Mouse (Mus musculus): Measurements from ENCODE around the gene S1pr2. TPM values are rescaled to one million over a fixed set of nuclear protein-coding genes. Genes with fewer than 3 reads are reported as not detected.

Gene S1pr2
- polyA plus RNA-seq, 1 experiment = 1.4 TPM

GRCm38 (mm10) chr9:21007313-21007952 lies 30.9 kb upstream of the S1pr2 start:
- no peak for TF ChIP-seq GATA1 (IDR thresholded peaks at IDR 0.05; ENCODE audit: low read length)

- TF ChIP-seq GATA1 (IDR thresholded peaks at IDR 0.05; ENCODE audit: low read length) = no peak
Measured at GRCm38 (mm10) chr9:21002627-21003551, 26.3 kb upstream of the S1pr2 start, which contains the start of gene Mrpl4. Gene Mrpl4, plus strand, starts transcription at chr9:21002738.

- TF ChIP-seq GATA1 (IDR thresholded peaks at IDR 0.05; ENCODE audit: low read length) = no peak
Measured at GRCm38 (mm10) chr9:21002270-21002626, 25.7 kb upstream of the S1pr2 start.

GRCm38 (mm10) chr9:21001651-21002200 lies 25.1 kb upstream of the S1pr2 start:
- TF ChIP-seq GATA1 (IDR thresholded peaks at IDR 0.05; ENCODE audit: low read length) = no peak

- no peak for TF ChIP-seq GATA1 (IDR thresholded peaks at IDR 0.05; ENCODE audit: low read length)
Measured at GRCm38 (mm10) chr9:21000811-21001210, 24.2 kb upstream of the S1pr2 start.

- TF ChIP-seq GATA1 (IDR thresholded peaks at IDR 0.05; ENCODE audit: low read length) = no peak
Measured at GRCm38 (mm10) chr9:20997065-20997464, 20.5 kb upstream of the S1pr2 start.

- no peak for TF ChIP-seq GATA1 (IDR thresholded peaks at IDR 0.05; ENCODE audit: low read length)
Measured at GRCm38 (mm10) chr9:20995069-20995468, 18.5 kb upstream of the S1pr2 start.

- TF ChIP-seq GATA1 (IDR thresholded peaks at IDR 0.05; ENCODE audit: low read length) = no peak
Measured at GRCm38 (mm10) chr9:20993165-20993898, 16.8 kb upstream of the S1pr2 start.

- TF ChIP-seq GATA1 (IDR thresholded peaks at IDR 0.05; ENCODE audit: low read length) = no peak
Measured at GRCm38 (mm10) chr9:20991587-20991986, 15.0 kb upstream of the S1pr2 start.

- TF ChIP-seq GATA1 (IDR thresholded peaks at IDR 0.05; ENCODE audit: low read length) = no peak
Measured at GRCm38 (mm10) chr9:20990861-20991260, 14.3 kb upstream of the S1pr2 start.

- TF ChIP-seq GATA1 (IDR thresholded peaks at IDR 0.05; ENCODE audit: low read length) = no peak
Measured at GRCm38 (mm10) chr9:20987953-20988352, 11.4 kb upstream of the S1pr2 start.

- TF ChIP-seq GATA1 (IDR thresholded peaks at IDR 0.05; ENCODE audit: low read length) = no peak
Measured at GRCm38 (mm10) chr9:20986952-20987686, 10.5 kb upstream of the S1pr2 start.

GRCm38 (mm10) chr9:20983169-20983568 lies 6.6 kb upstream of the S1pr2 start:
- TF ChIP-seq GATA1 (IDR thresholded peaks at IDR 0.05; ENCODE audit: low read length) = no peak

- no peak for TF ChIP-seq GATA1 (IDR thresholded peaks at IDR 0.05; ENCODE audit: low read length)
Measured at GRCm38 (mm10) chr9:20982171-20982570, 5.6 kb upstream of the S1pr2 start.

- TF ChIP-seq GATA1 (IDR thresholded peaks at IDR 0.05; ENCODE audit: low read length) = no peak
Measured at GRCm38 (mm10) chr9:20979769-20980168, 3.2 kb upstream of the S1pr2 start.
